Mouse (Mus musculus) CH12F3 (cell line): ENCODE data around the gene Zfp644.
"Not testable (repeated sequence)": the region's sequence is repeated elsewhere in the genome, so short reads cannot be mapped to it uniquely, and the experiment has no call there.

Experiments
- in situ Hi-C: fragments of 300-500 bp; cut with MboI; formaldehyde crosslinking; loops from 2 replicates; pipeline ENCODE4 v1.14.3; 2020; ENCODE audit warnings: low sequenced_read_pairs

Gene Zfp644

GRCm38 (mm10) chr5:106696396-106697337 is at the start of gene Zfp644:
Gene Zfp644, minus strand, starts transcription at chr5:106697287.
- in situ Hi-C loops: no loop called here

- in situ Hi-C loops: no loop called here
Measured at GRCm38 (mm10) chr5:106739716-106740115, 42.6 kb upstream of the Zfp644 start.

- in situ Hi-C loops: no loop called here
Measured at GRCm38 (mm10) chr5:106723487-106723886, 26.4 kb upstream of the Zfp644 start.

GRCm38 (mm10) chr5:106722771-106723170 is 25.7 kb upstream of the Zfp644 start:
- in situ Hi-C loops: no loop called here

- in situ Hi-C loops: no loop called here
Measured at GRCm38 (mm10) chr5:106711870-106712277, 14.8 kb upstream of the Zfp644 start.

GRCm38 (mm10) chr5:106711220-106711726 is 14.2 kb upstream of the Zfp644 start:
- in situ Hi-C loops: no loop called here

- in situ Hi-C loops: no loop called here
Measured at GRCm38 (mm10) chr5:106710611-106711010, 13.5 kb upstream of the Zfp644 start.

GRCm38 (mm10) chr5:106710085-106710409 is 13.0 kb upstream of the Zfp644 start:
- in situ Hi-C loops: no loop called here

- in situ Hi-C loops: no loop called here
Measured at GRCm38 (mm10) chr5:106709388-106710084, 12.4 kb upstream of the Zfp644 start.

GRCm38 (mm10) chr5:106706363-106706762 is 9.3 kb upstream of the Zfp644 start:
- in situ Hi-C loops: no loop called here

GRCm38 (mm10) chr5:106705162-106705561 is 8.1 kb upstream of the Zfp644 start:
- in situ Hi-C loops: no loop called here

GRCm38 (mm10) chr5:106695681-106696395 is 1.2 kb downstream of the Zfp644 start:
- in situ Hi-C loops: no loop called here

- in situ Hi-C loops: no loop called here
Measured at GRCm38 (mm10) chr5:106695141-106695540, 1.9 kb downstream of the Zfp644 start.

GRCm38 (mm10) chr5:106694683-106695082 is 2.4 kb downstream of the Zfp644 start:
- in situ Hi-C loops: no loop called here

GRCm38 (mm10) chr5:106693034-106693433 is 4.1 kb downstream of the Zfp644 start:
- in situ Hi-C loops: no loop called here

GRCm38 (mm10) chr5:106680636-106681458 is 16.2 kb downstream of the Zfp644 start:
- in situ Hi-C loops: no loop called here

GRCm38 (mm10) chr5:106679659-106680058 is 17.4 kb downstream of the Zfp644 start:
- in situ Hi-C loops: no loop called here

- in situ Hi-C loops: not testable (repeated sequence)
Measured at GRCm38 (mm10) chr5:106678823-106679222, 18.3 kb downstream of the Zfp644 start.

GRCm38 (mm10) chr5:106676784-106677183 is 20.3 kb downstream of the Zfp644 start:
- in situ Hi-C loops: no loop called here

GRCm38 (mm10) chr5:106672597-106672996 is 24.5 kb downstream of the Zfp644 start:
- in situ Hi-C loops: no loop called here
